Mouse (Mus musculus) E14TG2a.4 (cell line): Measurements from ENCODE around the gene Antxr1.

Experiments used
- H3K27me3 ChIP-seq: 2 replicates; pipeline ENCODE4 v1.6.1; 2014; ENCODE audit warnings: low read length, control low read depth; ENCODE audit not compliant: insufficient read depth
- H3K36me3 ChIP-seq: 2 replicates; pipeline ENCODE4 v1.6.1; 2014; ENCODE audit warnings: low read length, control low read depth; ENCODE audit not compliant: insufficient read depth
- H3K4me1 ChIP-seq: replicated peaks from 2 replicates; pipeline ENCODE4 v1.6.1; 2014; ENCODE audit warnings: low read depth, low read length, control low read depth
- H3K4me3 ChIP-seq: replicated peaks from 2 replicates; pipeline ENCODE4 v1.5.1; 2014; ENCODE audit warnings: mild to moderate bottlenecking, low read length
- H3K9me3 ChIP-seq: 2 replicates; pipeline ENCODE4 v1.6.1; 2014; ENCODE audit warnings: low read length, control low read depth
- CTCF ChIP-seq: conservative IDR thresholded peaks from 2 replicates; pipeline ENCODE4 v1.5.1; 2014; ENCODE audit warnings: low read length
- NANOG ChIP-seq: IDR thresholded peaks from 2 replicates; pipeline ENCODE4 v1.6.1; 2014; ENCODE audit warnings: borderline replicate concordance, low read length, mixed read lengths
- POU5F1 ChIP-seq: IDR thresholded peaks from 2 replicates; pipeline ENCODE4 v1.6.1; 2014; ENCODE audit warnings: low read length, borderline replicate concordance

Gene Antxr1

DNA sequence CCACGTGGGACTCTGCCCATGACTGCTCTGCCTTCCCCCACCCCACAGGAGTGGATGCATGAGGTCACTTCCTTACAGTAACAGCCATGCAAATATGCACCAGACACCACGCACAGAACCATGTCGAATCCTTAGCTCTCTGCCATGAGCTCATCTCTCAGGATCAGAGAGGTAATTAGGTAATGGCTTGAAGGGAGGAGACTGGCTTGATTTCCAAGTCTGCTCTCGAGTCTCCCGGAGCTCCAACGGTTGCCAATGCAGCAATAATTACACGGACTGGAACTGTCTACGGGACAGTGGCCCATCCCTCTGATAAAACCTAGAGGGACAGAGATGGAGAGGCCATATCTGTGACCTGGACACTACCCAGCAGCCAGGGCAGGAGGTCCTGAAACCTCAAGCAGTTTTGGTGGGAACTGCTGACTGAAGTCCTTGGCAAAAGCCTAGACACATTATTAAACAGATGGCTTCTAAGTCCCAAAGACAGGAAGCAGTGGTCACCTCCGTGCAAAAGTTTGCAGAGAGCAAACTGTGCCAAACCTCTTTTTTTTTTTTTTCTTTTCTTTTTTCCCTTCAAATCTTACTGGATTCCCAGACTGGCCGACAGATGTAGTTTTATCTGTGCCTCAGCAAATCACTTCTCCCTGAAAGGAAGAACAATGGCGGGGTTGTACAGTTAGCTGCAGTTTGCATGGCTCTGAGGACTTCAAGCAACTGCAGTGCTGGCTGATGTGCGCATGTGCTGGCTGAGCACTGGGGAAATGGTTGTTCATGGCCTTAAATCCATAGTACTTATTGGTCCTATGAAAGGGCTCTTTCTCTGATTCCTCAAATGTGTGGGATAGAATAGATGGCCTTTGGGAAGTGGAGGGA lies 174.0 kb downstream of the Antxr1 start:
- H3K4me3 ChIP-seq, result no peak overlapping the region
- peaks cover 7% of the 10 kb centered on the region; the same call in 1 of the 2 replicates for H3K4me1 ChIP-seq
- H3K36me3 ChIP-seq, result no peaks in the 10 kb centered on the region
- TF ChIP-seq NANOG (no peak), CTCF (no peak), POU5F1 (no peak)
- H3K27me3 ChIP-seq, result peaks cover 19% of the 10 kb centered on the region
- no peaks in the 10 kb centered on the region for H3K9me3 ChIP-seq

DNA sequence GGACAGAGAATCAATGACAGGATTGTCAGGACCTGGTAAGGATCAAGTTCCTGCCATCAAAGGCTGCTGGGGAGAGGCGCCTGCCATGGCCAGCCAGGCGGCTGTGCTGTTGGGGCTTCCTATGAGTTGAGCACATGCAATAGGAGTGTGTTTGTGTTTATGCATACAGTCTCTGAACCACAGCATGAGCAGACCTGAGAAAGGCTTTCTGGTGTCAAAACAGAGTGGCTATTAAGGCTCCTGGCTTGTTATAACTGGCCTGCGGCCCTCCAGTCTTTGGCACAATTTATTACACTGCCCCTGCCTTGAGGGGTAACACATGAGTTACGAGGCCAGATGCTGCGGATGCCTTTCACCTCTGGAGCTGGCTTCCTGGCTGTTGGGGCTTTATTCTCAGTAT lies 175.4 kb downstream of the Antxr1 start:
- H3K36me3 ChIP-seq, result no peaks in the 10 kb centered on the region
- no peak overlapping the region for H3K4me3 ChIP-seq
- TF ChIP-seq POU5F1, result no peak
- TF ChIP-seq NANOG, result no peak
- no peak for TF ChIP-seq CTCF
- H3K9me3 ChIP-seq, result no peaks in the 10 kb centered on the region
- H3K27me3 ChIP-seq, result peaks cover 23% of the 10 kb centered on the region
- peaks cover 7% of the 10 kb centered on the region; the same call in 1 of the 2 replicates for H3K4me1 ChIP-seq

DNA sequence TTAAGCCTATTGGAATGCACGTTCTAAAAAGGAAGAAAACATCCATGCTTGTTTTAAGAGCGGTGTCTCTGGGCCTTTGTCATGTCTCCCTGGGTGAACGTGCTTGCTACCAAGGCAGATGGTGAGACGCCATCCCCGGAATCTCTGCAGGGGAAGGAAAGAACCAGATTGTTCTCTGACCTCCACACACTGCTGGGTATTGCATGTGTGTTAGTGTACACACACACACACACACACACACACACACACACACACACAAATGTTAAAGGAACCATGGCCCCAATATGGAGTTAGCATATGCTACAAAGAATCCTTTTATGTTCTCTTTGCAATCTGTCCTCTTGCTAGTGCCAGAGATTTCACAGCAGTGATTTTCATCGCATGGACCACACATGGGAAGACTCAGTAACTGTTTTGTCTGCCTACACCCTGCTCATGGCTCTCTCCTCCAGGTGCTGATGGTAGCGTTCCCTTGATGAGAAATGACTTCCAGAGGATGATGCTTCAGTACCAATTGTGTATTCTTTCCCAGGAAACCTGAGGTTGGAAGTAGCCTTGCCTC lies 177.5 kb downstream of the Antxr1 start:
- no peak overlapping the region for H3K4me3 ChIP-seq
- TF ChIP-seq NANOG (no peak), CTCF (no peak), POU5F1 (no peak)

DNA sequence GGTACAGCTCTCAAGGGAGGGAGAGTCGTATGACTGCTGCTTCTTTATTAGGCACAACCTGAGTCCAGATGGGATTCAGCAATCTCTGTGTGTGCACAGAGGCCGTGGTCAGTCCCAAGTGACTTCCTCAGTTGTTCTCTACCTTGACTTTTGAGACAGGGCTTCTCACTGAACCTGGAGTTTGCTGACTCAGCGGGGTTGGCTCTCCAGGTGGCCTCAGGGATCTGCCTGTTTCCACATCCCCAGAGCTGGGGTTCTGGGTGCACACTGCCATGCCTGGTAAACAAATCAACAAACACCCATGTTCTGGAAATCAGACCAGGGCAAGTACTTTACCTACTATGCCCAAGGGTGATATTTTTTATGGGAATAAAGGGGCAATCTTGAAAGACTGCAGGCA lies 181.8 kb downstream of the Antxr1 start:
- H3K27me3 ChIP-seq, result peaks cover 12% of the 10 kb centered on the region
- peaks cover 10% of the 10 kb centered on the region for H3K4me1 ChIP-seq
- H3K36me3 ChIP-seq, result no peaks in the 10 kb centered on the region
- H3K9me3 ChIP-seq, result no peaks in the 10 kb centered on the region
- H3K4me3 ChIP-seq, result no peak overlapping the region
- no peak for TF ChIP-seq NANOG
- no peak for TF ChIP-seq CTCF
- no peak for TF ChIP-seq POU5F1

More for the DNA sequence above, 177.5 kb downstream of the Antxr1 start:
- H3K9me3 ChIP-seq, result no peaks in the 10 kb centered on the region
- peaks cover 24% of the 10 kb centered on the region for H3K27me3 ChIP-seq
- no peaks in the 10 kb centered on the region for H3K36me3 ChIP-seq
- H3K4me1 ChIP-seq, result peaks cover 7% of the 10 kb centered on the region; the same call in 1 of the 2 replicates

DNA sequence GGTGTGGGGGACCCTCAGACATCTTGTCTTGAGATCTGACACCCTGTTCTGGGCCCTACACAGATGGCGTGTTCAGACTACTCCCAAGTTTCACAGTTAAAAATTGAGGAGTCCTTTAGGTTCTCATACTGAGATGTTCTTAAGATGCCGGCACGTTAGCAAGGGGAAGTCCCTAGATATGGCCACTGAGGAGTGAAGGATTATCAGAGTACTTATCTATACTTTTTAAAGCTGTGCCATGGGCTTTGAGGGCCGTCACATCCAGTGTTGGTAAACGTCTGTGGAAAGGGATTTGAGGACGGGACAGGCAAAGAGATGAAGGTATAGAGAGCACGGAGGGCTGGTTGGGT lies 182.4 kb downstream of the Antxr1 start:
- peaks cover 14% of the 10 kb centered on the region for H3K27me3 ChIP-seq
- no peaks in the 10 kb centered on the region for H3K36me3 ChIP-seq
- no peak overlapping the region for H3K4me3 ChIP-seq
- H3K9me3 ChIP-seq, result no peaks in the 10 kb centered on the region
- TF ChIP-seq POU5F1, result no peak
- peaks cover 10% of the 10 kb centered on the region for H3K4me1 ChIP-seq

DNA sequence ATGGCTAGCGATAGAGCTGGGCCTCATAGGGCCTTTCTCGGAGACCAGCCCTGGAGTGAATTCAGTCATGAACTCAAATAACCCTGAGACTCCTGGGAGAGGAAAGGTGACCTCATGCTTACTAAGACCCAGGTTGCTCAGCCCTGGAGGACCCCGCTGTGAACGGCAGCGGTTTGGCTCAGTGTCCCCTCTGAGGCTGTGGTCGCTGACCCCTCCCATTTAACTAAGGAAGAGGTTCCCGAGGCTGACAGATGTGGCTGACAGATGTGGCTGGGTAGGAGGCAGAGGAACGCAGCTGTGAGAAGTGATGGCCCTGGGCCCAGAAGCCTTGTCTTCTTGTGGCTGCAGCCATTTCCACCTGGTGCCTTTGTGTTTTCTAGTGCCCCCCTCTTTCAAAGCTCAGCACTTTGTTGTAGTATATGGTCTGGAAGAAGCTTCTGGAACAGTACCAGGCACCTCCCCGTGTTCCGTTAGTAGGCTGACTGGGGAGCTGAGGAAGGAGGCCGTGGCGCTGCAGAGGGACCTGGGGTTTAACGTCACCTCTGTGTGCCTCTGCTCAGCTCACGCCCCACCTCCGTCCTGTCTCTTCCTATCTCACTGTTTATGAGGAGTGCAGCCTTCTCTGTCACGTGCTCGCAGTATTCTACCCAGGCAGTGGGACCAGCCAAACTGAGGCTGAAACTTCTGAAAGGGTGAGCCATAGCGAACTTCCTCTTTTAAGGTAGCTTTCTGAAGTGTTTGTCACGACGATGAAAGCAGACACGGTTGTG lies 183.0 kb downstream of the Antxr1 start:
- H3K4me1 ChIP-seq, result peaks cover 10% of the 10 kb centered on the region

DNA sequence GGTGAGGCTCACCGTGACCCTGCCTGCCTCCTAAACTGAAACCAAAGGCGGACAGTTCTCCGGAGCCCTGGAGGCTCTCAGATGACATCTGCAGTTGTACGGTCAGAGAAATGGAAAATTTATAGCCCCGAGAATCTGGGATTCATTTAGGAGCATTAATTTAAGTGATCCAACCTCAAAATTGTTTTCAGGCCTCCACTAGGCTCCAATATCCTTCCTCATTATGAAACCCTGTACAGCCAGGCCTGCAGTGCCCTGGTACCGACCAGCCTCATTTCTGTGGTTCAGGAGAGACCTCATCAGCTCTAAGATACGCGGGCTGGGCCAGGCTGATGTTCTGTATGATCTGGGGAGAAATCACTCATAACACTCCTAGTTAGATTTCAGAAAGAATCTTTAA lies 184.2 kb downstream of the Antxr1 start:
- TF ChIP-seq NANOG (no peak), POU5F1 (no peak), CTCF (no peak)
- Histone ChIP-seq H3K4me1 (peaks cover 10% of the 10 kb centered on the region), H3K9me3 (no peaks in the 10 kb centered on the region), H3K4me3 (no peak overlapping the region), H3K27me3 (peaks cover 14% of the 10 kb centered on the region), H3K36me3 (no peaks in the 10 kb centered on the region)

More for the DNA sequence above, 183.0 kb downstream of the Antxr1 start:
- Histone ChIP-seq H3K27me3 (peaks cover 14% of the 10 kb centered on the region), H3K36me3 (no peaks in the 10 kb centered on the region), H3K9me3 (no peaks in the 10 kb centered on the region), H3K4me3 (no peak overlapping the region)
- TF ChIP-seq NANOG, result no peak
- TF ChIP-seq POU5F1, result no peak
- no peak for TF ChIP-seq CTCF

DNA sequence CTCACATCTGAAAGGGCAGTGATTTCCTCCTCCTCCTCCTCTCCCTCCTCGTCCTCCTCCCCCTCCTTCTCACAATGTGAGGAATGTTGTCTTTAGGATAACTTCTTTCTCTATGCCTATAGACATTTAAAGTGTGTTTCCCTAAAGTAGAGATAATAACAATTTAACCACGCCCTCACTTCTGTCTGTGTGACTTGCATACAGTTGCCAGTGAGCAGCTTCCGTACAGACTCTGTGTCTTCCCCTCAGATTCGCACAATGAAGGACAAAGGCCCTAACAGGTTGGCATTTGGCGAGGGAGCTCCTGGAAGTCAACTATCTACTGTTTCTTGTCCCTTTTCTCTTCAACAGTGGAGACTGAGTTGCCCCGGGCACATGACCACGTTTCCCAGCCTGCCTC lies 185.2 kb downstream of the Antxr1 start:
- H3K36me3 ChIP-seq, result no peaks in the 10 kb centered on the region
- no peaks in the 10 kb centered on the region for H3K9me3 ChIP-seq
- peaks cover 7% of the 10 kb centered on the region for H3K27me3 ChIP-seq
- H3K4me3 ChIP-seq, result no peak overlapping the region
- TF ChIP-seq NANOG (no peak), POU5F1 (no peak), CTCF (no peak)
- peaks cover 10% of the 10 kb centered on the region for H3K4me1 ChIP-seq
